Mouse (Mus musculus) leukemia stem cell, adult 10-12 weeks (primary cell): ENCODE data around the gene Nfe2l2. TPM values are rescaled to one million over a fixed set of nuclear protein-coding genes. Genes with fewer than 3 reads are reported as not detected.

Source experiments
- polyA plus RNA-seq: library from polyadenylated mRNA; stranded (reverse); fragments of >175 nt; gene quantifications from 2 replicates; pipeline ENCODE4 v1.2.3, GENCODE M21; 2012; ENCODE audit warnings: low replicate concordance

The Nfe2l2 gene
- polyA plus RNA-seq = 5.6 and 11.9 TPM in 2 replicates

GRCm38 (mm10) chr2:75704234-75705161 lies at the start of gene Nfe2l2:
Nfe2l2 (minus strand) TSS chr2:75704641.

DNA sequence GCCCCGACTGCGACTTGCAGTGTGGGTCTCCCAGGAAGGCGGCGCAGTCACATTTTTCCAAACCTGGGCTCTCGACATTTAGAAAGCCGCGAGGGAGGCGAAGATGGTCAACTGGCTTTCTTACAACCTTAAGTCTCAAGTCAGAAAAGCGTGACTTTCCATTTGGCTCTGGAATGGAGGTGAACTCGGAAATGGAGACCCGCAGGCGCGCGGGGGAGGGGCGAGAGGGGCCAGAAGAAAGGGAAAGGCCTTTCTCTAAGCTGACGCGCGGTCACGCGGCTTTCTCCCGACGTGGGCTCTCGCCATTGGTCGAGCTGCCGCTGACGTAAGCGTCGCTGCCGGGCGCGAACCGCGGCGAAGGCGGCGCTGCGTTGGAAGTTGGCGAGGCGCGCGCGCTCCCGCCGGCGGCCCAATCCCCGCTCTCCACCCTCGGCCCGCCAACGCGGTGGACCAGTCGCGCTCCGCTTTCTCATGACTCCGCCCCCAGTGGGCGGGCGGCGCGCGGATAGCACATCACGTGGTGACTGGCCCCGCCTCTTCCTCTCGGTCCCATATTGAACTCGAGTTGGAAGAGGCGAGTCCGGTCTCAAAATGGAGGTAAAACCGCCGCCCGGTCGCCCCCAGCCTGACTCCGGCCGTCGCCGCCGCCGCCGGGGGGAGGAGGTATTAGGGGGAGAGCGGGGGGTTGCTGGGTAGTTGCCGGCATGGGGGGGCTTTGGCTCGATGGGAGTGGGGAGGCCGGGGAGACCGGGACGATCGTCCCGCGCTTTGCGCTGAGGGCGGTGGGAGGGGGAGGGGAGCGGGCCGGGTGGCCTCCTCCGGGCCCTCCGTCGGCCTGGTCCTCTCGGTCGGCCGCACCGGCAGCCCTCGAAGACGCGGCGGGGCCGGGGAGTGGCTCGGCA lies 45.5 kb downstream of the Nfe2l2 start, which contains the start of gene Hnrnpa3:
TSS of gene Hnrnpa3 (plus strand) at position 535 of the 902 bp plus-strand sequence.

Other genes with a start within 250 kb of the Nfe2l2 start
- 89.2 and 163 TPM in 2 replicates for gene Hnrnpa3, start 45.4 kb downstream of the Nfe2l2 start, polyA plus RNA-seq
- 4.7 and 5.7 TPM in 2 replicates for gene Agps, start 127.5 kb upstream of the Nfe2l2 start, polyA plus RNA-seq
- 0.12 and 0.82 TPM in 2 replicates for gene Ttc30b, start 233.9 kb upstream of the Nfe2l2 start, polyA plus RNA-seq